Mouse (Mus musculus) heart, postnatal 0 days (tissue): ENCODE data around the gene Cacna1c.

Source experiments
- CTCF ChIP-seq: IDR thresholded peaks from 2 replicates; pipeline ENCODE4 v1.5.1; 2016; ENCODE audit warnings: antibody characterized with exemption, control low read depth, low read depth
- EP300 ChIP-seq: IDR thresholded peaks from 2 replicates; pipeline ENCODE4 v1.6.1; 2016; ENCODE audit warnings: antibody characterized with exemption, low read depth

- TF ChIP-seq CTCF (no peak), EP300 (no peak)
Measured at GRCm38 (mm10) chr6:119069145-119069544, 127.1 kb downstream of the Cacna1c start.
